Mouse (Mus musculus) frontal cortex, adult (tissue): ENCODE results near the gene Magi2.
A peak's percentile ranks its signal among the peaks of the same experiment; 100 is the strongest.

Experiments used
- ATAC-seq: cut with Nextera tagmentation; 2 replicates; pipeline ENCODE4 v1.9.2; 2017; ENCODE audit warnings: mild to moderate bottlenecking, moderate library complexity, mixed read lengths; ENCODE audit not compliant: low TSS enrichment

Gene Magi2

DNA sequence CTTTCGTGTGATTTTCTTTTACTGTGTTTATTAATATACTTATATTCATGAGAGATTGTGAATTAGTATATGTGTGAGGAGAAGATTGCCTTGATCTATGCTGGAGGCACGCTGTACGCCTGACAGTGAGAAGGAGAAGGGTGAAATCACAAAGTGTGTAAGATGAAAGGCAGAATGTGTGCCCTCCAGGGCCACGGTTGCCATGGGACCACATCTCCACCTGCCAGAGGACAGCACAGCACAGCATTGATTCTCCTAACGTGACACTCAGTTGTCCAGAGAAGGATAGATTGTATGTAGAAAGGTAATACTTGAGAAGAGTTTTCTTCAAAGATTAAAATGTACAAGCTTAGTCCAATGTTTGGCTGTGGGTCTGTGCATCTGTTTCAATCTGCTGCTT lies 847.3 kb downstream of the Magi2 start:
- no peak for ATAC-seq

- no peak for ATAC-seq
These were observed 848.0 kb downstream of the Magi2 start for GRCm38 (mm10) chr5:20074867-20075266.

- peak; percentile 74; the same call in 1 of the 2 replicates for ATAC-seq
These were observed 852.1 kb downstream of the Magi2 start for GRCm38 (mm10) chr5:20078931-20079330.

GRCm38 (mm10) chr5:20080605-20081309 lies 853.9 kb downstream of the Magi2 start:
- no peak for ATAC-seq

DNA sequence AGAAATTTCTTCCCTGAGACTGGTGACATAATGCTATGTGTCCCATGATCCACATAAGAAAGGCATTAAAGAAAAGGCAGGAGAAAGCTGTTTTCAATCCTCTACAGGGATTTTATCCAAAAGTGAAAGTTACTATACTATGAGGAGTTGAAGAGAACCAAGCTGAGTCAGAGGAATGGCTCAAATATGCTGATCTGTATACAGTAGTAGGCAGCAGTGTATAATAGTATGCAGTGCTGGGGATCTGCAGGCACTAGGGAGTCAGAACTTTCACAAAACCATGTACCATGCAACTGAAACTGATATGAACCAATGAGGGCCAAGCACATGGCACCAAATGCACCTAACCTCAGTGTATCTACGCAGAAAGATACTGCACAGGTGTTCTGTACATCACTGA lies 855.5 kb downstream of the Magi2 start:
- peak; percentile 78 for ATAC-seq

DNA sequence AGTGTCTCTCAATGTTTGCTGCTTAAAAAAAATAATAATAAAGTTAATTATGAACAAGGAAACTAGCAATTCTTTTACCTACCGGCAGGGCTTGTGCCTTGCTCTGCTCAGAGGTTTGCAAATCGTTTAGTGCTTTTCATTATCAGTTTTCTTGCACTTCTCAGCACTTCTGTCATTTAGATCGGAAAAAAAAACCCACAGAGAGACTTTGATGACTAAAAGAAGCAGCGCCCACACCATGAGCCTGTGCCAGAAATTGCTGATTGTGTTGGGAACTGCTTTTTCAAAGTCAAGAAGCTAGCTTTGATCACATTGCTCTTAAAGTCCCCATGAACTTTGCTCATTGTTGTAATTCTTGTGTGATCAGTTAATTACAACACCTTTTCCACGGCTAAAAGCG lies 860.2 kb downstream of the Magi2 start:
- ATAC-seq, result peak; percentile 66

GRCm38 (mm10) chr5:20103869-20104268 lies 877.0 kb downstream of the Magi2 start:
- ATAC-seq, result no peak

DNA sequence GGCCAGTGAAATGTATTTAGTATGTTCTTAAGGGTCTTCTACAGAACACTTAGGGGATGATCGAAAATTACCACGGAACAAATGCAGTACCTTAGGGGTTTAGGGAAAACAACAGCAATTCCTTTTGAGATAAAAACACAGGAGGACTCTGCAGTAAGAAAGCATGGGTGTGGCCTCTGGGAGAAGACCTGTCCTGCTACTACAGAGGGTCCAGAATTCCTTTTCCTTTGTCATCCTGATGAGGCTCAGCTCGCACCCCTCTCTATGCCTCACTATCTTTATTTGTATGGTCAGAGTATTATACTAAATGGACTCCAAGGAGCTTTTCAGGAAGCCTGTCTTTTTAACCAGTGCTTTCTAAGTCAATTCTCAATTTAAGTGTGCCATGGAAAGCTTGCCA lies 877.7 kb downstream of the Magi2 start:
- no peak for ATAC-seq

GRCm38 (mm10) chr5:20109496-20109895 lies 882.7 kb downstream of the Magi2 start:
- ATAC-seq, result peak; percentile 76

- ATAC-seq, result no peak
These were observed 890.3 kb downstream of the Magi2 start for GRCm38 (mm10) chr5:20117156-20117555.

GRCm38 (mm10) chr5:20140235-20140634 lies 913.4 kb downstream of the Magi2 start:
- peak; percentile 10; the same call in 1 of the 2 replicates for ATAC-seq

DNA sequence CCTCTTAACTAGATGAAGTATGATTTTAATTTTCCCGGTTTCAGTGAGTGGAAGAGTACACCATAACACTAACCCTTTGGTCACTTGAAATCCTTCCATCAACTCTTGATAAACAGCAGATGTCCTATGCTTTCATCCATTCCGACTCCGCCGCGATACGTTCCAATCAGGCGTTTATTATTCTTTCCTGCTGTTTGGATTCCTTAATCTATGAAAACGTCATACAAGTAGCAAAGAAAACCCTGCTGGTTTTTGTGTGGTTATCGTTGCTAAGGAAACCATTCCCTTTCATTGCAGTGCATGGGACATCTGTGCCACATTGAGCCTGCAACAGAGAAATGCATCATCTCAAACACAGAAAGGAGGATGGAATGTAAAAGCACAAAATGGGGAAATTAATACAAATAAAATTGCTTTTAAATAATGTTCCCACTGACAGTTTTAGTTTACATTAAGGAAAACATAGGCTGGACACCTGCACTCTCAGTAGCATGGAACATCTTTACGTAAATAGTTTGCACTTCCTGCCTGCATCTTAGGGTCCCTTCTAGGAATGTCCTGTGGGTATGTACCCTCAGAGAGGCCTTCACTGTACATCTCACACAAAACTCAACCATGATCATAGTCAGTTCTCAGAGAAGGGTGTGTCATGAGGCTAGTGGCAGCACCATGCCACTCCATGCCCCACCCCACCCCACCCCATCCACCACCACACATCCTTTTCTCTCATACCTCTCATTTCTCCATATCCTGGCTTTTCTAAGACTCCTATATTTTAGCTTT lies 914.0 kb downstream of the Magi2 start:
- ATAC-seq, result peak; percentile 79

DNA sequence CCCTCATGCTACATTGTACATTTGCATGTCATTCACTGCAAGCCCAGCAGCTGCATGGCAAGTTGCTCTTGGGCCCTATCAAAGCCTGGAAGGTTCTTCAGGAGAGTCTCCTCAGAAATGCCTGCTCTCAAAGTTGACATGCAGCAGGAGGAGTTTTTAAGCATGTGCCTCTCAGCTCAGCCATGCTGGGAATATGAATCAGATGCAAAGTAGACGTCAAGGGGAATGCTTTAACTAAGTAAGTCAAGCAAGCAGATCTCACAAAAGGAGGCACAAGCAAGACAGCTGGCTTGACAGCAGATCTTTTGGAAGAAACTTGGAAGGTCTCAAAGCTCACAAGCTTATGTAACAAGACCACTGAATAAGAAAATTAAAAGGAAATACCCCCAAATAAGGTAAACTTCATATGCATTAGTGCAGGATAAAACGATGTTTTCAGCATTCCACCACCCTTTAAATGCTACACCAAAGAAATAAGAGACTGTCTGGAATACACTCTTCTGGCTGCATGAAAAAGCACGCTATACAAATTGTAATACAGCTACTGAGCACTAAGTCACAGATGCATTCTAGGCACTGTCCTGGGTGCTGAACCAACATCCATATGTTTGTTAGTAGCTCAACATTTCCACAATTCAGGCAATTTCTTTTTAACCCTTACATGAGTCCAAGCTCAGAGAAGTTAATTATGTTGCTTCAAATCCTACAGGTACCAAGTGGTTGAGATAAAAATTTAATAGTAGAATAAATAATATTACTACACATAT lies 926.7 kb downstream of the Magi2 start:
- peak; percentile 60 for ATAC-seq

- ATAC-seq, result peak; percentile 42
These were observed 969.9 kb downstream of the Magi2 start for GRCm38 (mm10) chr5:20196765-20197164.

DNA sequence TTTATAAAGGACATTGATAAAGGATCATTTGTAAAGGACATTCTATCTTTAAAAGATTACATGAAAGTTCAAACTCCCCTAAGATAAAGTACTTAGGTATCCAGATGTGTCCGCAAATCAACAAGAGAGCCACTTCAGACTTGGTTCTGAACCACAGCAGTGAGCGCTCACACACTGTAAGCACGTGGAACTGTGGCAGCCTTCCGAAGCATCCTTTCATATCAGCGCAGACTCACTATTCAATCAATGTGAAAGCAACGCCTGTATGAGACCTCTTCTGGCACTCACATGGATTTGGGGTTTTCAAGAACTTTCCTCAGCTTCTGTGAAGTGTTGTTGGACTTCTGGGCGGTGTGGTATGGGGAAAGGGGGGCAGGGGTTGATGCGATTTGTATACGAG lies 970.6 kb downstream of the Magi2 start:
- no peak for ATAC-seq

DNA sequence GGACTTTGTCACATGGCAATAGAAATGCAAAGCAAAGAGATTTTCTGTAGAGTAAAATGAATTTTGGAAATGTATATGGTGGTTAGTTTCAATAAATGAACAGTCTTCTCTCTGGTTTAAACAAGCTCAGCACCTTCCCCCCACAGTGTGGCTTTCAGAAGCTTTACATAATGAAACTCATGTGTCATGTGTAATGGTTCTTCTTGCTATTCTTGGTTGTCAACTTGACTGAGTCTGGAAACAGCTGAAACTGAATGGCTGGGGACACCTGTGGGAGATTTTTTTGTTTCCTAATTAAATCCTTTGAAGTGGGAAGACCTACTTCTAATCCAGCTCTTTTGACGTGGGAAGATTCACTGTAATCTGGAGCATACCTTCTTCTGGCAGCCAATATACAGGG lies 974.5 kb downstream of the Magi2 start:
- peak; percentile 76 for ATAC-seq

DNA sequence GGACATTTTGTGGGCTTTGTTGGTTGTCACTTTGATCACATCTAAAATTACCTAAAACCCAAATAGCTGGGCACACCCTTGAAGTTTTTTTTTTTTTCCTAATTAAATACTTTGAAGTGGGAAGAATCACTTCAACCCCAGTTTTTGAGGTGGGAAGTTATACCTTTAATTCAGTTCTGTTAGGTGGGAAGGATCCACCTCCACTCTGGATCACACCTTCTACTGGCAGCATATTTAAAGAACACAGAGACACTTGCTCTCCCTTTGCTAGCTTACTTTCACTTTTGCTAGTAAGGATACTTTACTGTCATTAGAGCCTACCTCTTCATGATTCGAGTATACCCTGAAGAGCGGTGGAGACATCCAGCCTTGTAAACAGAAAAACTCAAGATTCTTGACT lies 981.3 kb downstream of the Magi2 start:
- peak; percentile 89 for ATAC-seq

DNA sequence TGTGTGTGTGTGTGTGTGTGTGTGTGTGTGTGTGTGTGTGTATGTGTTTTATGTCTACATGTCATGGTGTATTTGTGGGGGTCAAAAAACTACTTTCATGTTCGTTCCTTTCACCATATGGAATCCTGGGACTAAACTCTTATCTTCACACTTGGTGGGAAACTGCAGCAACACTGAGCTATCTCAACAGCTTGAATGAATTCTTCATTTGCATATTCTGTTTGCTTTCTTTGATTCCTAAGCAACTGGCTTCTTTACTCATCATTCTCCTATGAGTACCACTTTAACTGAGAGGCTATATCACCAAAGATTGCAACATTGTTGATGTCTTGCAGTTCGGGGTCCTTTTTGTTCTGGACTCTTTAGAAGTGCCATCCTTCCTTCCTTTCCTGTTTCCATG lies 986.5 kb downstream of the Magi2 start:
- ATAC-seq, result peak; percentile 65; the same call in 1 of the 2 replicates

DNA sequence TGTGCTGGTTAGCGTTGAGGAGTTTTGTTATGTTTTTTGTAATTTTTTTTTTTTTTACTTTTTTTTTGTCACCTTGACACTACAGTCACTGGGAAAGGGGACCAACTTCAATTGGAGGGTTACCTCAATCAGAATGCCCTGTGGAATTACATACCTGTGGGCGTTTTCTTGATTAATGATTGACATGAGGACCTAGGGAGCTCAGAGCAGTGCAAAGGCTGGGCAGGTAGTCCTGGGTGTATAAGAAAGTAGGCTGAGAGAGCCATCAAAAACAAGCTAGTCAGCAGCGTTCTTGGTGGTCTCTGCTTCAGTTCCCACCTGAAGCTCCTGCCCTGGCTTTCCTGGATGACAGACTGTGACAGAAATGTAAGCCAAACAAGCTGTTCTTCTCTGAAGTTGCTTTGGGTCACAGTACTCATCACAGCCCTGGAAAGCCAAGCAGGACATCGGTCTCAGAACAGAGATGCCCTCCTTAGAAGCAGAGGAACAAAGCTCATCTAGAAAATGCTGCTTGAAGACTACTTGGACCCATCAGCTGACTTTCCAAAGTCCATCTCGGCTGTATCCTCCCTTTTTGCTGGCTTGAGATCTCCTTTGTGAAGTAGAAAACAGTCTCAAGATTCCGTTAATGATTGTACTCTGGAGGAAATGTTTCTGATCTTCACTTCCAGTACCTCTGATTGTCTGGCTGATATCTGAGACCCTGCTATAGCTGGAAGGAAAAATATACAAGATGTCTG lies 999.8 kb downstream of the Magi2 start:
- ATAC-seq, result no peak

GRCm38 (mm10) chr5:20227912-20228762 lies 1001.3 kb downstream of the Magi2 start:
- peak; percentile 48 for ATAC-seq

GRCm38 (mm10) chr5:20231908-20232307 lies 1005.1 kb downstream of the Magi2 start:
- ATAC-seq, result peak; percentile 60
